Comparison of ENCODE assay signal across 26 mouse cellular contexts in genomic region chr10:115894045-115894444, GRCm38 (mm10).
"Had no signal": no experiment of that assay in that cellular context is flagged by ENCODE, and none has a peak within 500 bp of the region (broad histone marks: within the 10 kb centered on the region; RNA-seq: fewer than 3 reads in every experiment).

No protein-coding gene starts in this region.

- H3K4me3 ChIP-seq: heart, adult 2 months; heart, embryonic 13.5 days; heart, embryonic 15.5 days; hindbrain, embryonic 13.5 days; hindbrain, embryonic 15.5 days; kidney, embryonic 15.5 days; limb, embryonic 10.5 days; limb, embryonic 12.5 days had no signal

- H3K27ac ChIP-seq: heart, adult 2 months; heart, embryonic 13.5 days; heart, embryonic 15.5 days; hindbrain, embryonic 13.5 days; hindbrain, embryonic 15.5 days; hindbrain, postnatal 0 days; kidney, embryonic 15.5 days; kidney, postnatal 0 days; limb, embryonic 10.5 days; limb, embryonic 12.5 days had no signal

- DNase-seq: forebrain, postnatal 0 days; gastrocnemius, postnatal 14 days; gastrocnemius, postnatal 36 days; heart, adult 11 months; heart, adult 2 months; heart, postnatal 14 days; heart, postnatal 36 days; kidney, adult 11 months; kidney, adult 2 months; kidney, adult 9 months; kidney, postnatal 14 days; kidney, postnatal 36 days; layer of hippocampus, adult 9-11 months; layer of hippocampus, postnatal 36 days; liver had no signal

- H3K36me3 ChIP-seq: heart, embryonic 13.5 days; heart, embryonic 15.5 days; hindbrain, embryonic 13.5 days; hindbrain, embryonic 15.5 days; kidney, embryonic 15.5 days; limb, embryonic 10.5 days; limb, embryonic 12.5 days had no signal

- ATAC-seq: forebrain, postnatal 0 days; hindbrain, postnatal 0 days had no signal

- H3K9ac ChIP-seq: forebrain, postnatal 0 days; heart, embryonic 13.5 days; heart, embryonic 15.5 days; hindbrain, embryonic 13.5 days; hindbrain, embryonic 15.5 days; kidney, embryonic 15.5 days; limb, embryonic 12.5 days had no signal

- H3K9me3 ChIP-seq: heart, embryonic 13.5 days; heart, embryonic 15.5 days; hindbrain, embryonic 13.5 days; hindbrain, embryonic 15.5 days; kidney, embryonic 15.5 days; limb, embryonic 10.5 days; limb, embryonic 12.5 days had no signal

- H3K27me3 ChIP-seq: heart, embryonic 13.5 days; heart, embryonic 15.5 days; hindbrain, embryonic 13.5 days; hindbrain, embryonic 15.5 days; kidney, embryonic 15.5 days; limb, embryonic 12.5 days had no signal

- H3K4me2 ChIP-seq: heart, embryonic 11.5 days; heart, embryonic 13.5 days; heart, embryonic 15.5 days; hindbrain, embryonic 13.5 days; hindbrain, embryonic 15.5 days; kidney, embryonic 15.5 days; limb, embryonic 12.5 days; liver, embryonic 11.5 days had no signal

- H3K4me1 ChIP-seq: heart, embryonic 13.5 days; heart, embryonic 15.5 days; hindbrain, embryonic 13.5 days; hindbrain, embryonic 15.5 days; kidney, embryonic 15.5 days; limb, embryonic 10.5 days; limb, embryonic 12.5 days had no signal
